Mouse (Mus musculus) lung, postnatal 0 days (tissue): ENCODE measurements around the gene Atp5c1.

Source experiments
- CTCF ChIP-seq: IDR thresholded peaks from 2 replicates; pipeline ENCODE4 v1.5.1; 2016; ENCODE audit warnings: antibody characterized with exemption, mild to moderate bottlenecking
- EP300 ChIP-seq: IDR thresholded peaks from 2 replicates; pipeline ENCODE4 v1.6.1; 2016; ENCODE audit warnings: antibody characterized with exemption, mild to moderate bottlenecking, control low read depth

GRCm38 (mm10) chr2:10021296-10021695 lies 59.0 kb downstream of the Atp5c1 start:
- no peak for TF ChIP-seq CTCF
- no peak for TF ChIP-seq EP300
